Mouse (Mus musculus) hindbrain, embryonic 13.5 days (tissue): ENCODE data around the gene Efemp2. TPM values are rescaled to one million over a fixed set of nuclear protein-coding genes. Genes with fewer than 3 reads are reported as not detected.

Source experiments
- ATAC-seq: fragments of 200-750 bp; cut with Nextera tagmentation; 2 replicates; pipeline ENCODE4 v1.8.0; 2017; ENCODE audit warnings: moderate TSS enrichment; ENCODE audit not compliant: low FRiP score
- H3K27ac ChIP-seq: fragments of 300-500 bp; sonication (generic); 2 replicates; pipeline ENCODE4 v1.5.1; 2015; ENCODE audit warnings: inconsistent platforms, mild to moderate bottlenecking, moderate library complexity
- H3K27me3 ChIP-seq: fragments of 300-500 bp; sonication (generic); 2 replicates; pipeline ENCODE4 v1.6.1; 2015; ENCODE audit warnings: mild to moderate bottlenecking, inconsistent platforms
- H3K36me3 ChIP-seq: fragments of 300-500 bp; sonication (generic); 2 replicates; pipeline ENCODE4 v1.6.1; 2015; ENCODE audit warnings: mild to moderate bottlenecking, inconsistent platforms
- H3K4me1 ChIP-seq: fragments of 300-500 bp; sonication (generic); replicated peaks from 2 replicates; pipeline ENCODE4 v1.6.1; 2015; ENCODE audit warnings: inconsistent platforms
- H3K4me2 ChIP-seq: fragments of 300-500 bp; sonication (generic); 2 replicates; pipeline ENCODE4 v1.6.1; 2015; ENCODE audit warnings: inconsistent platforms, mild to moderate bottlenecking, moderate library complexity
- H3K4me3 ChIP-seq: fragments of 300-500 bp; sonication (generic); 2 replicates; pipeline ENCODE4 v1.5.1; 2015; ENCODE audit warnings: mild to moderate bottlenecking, inconsistent platforms
- H3K9ac ChIP-seq: fragments of 300-500 bp; sonication (generic); 2 replicates; pipeline ENCODE4 v1.6.1; 2015; ENCODE audit warnings: mild to moderate bottlenecking, inconsistent platforms
- H3K9me3 ChIP-seq: fragments of 300-500 bp; sonication (generic); 2 replicates; pipeline ENCODE4 v1.6.1; 2016; ENCODE audit warnings: inconsistent platforms
- WGBS: fragments of 180-500 bp; shearing (Covaris S2); methylation state at CpG from one replicate; pipeline ENCODE4 v1.1.7; 2015; 5-methylcytosine and 5-hydroxymethylcytosine counted together
- polyA plus RNA-seq: library from polyadenylated mRNA; unstranded; fragments of >200 nt; fragmentation: Nextera tagmentation; extraction: Ambion mirVana; gene quantifications from 2 replicates; pipeline ENCODE4 v1.2.1, GENCODE M21; 2015

The Efemp2 gene
- polyA plus RNA-seq, 1 experiment from 2014 or later, result 45.6 TPM

- ATAC-seq, result no peak
Measured at GRCm38 (mm10) chr19:5468374-5468773, 5.4 kb upstream of the Efemp2 start, which contains the start of gene Ctsw. Gene Ctsw, minus strand, starts transcription at chr19:5468507.

GRCm38 (mm10) chr19:5471846-5472245 lies 1.9 kb upstream of the Efemp2 start:
- Histone ChIP-seq H3K27ac (no peak overlapping the region), H3K4me1 (peaks cover 28% of the 10 kb centered on the region), H3K9me3 (no peaks in the 10 kb centered on the region), H3K27me3 (no peaks in the 10 kb centered on the region), H3K4me3 (no peak overlapping the region), H3K4me2 (no peak overlapping the region), H3K36me3 (peaks cover 16% of the 10 kb centered on the region), H3K9ac (no peak overlapping the region)
- WGBS, result 50% methylated on average over 5 of the region's 5 CpGs
- no peak for ATAC-seq

More at GRCm38 (mm10) chr19:5468374-5468773, 5.4 kb upstream of the Efemp2 start, which contains the start of gene Ctsw:
- Histone ChIP-seq H3K4me2 (no peak within 1 kb of the TSS), H3K36me3 (peaks cover 51% of the 10 kb centered on the region), H3K4me1 (peaks cover 23% of the 10 kb centered on the region), H3K9ac (no peak within 1 kb of the TSS; the same call in 1 of the 2 replicates), H3K27ac (no peak within 1 kb of the TSS), H3K4me3 (no peak within 1 kb of the TSS), H3K9me3 (no peaks in the 10 kb centered on the region), H3K27me3 (no peaks in the 10 kb centered on the region)
- WGBS, result 70% methylated on average over 5 of the region's 5 CpGs

- Histone ChIP-seq H3K4me2 (no peak overlapping the region), H3K4me1 (peaks cover 28% of the 10 kb centered on the region), H3K9me3 (no peaks in the 10 kb centered on the region), H3K4me3 (no peak overlapping the region), H3K27me3 (no peaks in the 10 kb centered on the region), H3K27ac (no peak overlapping the region), H3K9ac (no peak overlapping the region), H3K36me3 (peaks cover 11% of the 10 kb centered on the region)
- no peak for ATAC-seq
- 79% methylated on average over 3 of the region's 3 CpGs for WGBS
Measured at GRCm38 (mm10) chr19:5472857-5473256, 897 bp upstream of the Efemp2 start.

GRCm38 (mm10) chr19:5474281-5475068 lies 721 bp downstream of the Efemp2 start:
- Histone ChIP-seq H3K9ac (peak overlapping the region; percentile 86), H3K4me2 (peak overlapping the region; percentile 95), H3K36me3 (peaks cover 19% of the 10 kb centered on the region), H3K27ac (peak overlapping the region; percentile 69), H3K4me1 (peaks cover 28% of the 10 kb centered on the region), H3K4me3 (peak overlapping the region; percentile 58), H3K9me3 (no peaks in the 10 kb centered on the region), H3K27me3 (no peaks in the 10 kb centered on the region)
- under 1% methylated on average over 46 of the region's 68 CpGs for WGBS
- ATAC-seq, result peak; percentile 60

GRCm38 (mm10) chr19:5475069-5475714 lies 1.4 kb downstream of the Efemp2 start:
- no peak for ATAC-seq

GRCm38 (mm10) chr19:5477004-5477667 lies 3.4 kb downstream of the Efemp2 start:
- Histone ChIP-seq H3K36me3 (peaks cover 44% of the 10 kb centered on the region), H3K4me1 (peaks cover 24% of the 10 kb centered on the region), H3K9ac (no peak overlapping the region), H3K9me3 (no peaks in the 10 kb centered on the region), H3K27me3 (no peaks in the 10 kb centered on the region), H3K4me3 (no peak overlapping the region), H3K4me2 (no peak overlapping the region), H3K27ac (no peak overlapping the region)
- 87% methylated on average over 10 of the region's 10 CpGs for WGBS
- no peak for ATAC-seq

More at GRCm38 (mm10) chr19:5475069-5475714, 1.4 kb downstream of the Efemp2 start:
- Histone ChIP-seq H3K4me3 (peak overlapping the region; percentile 58), H3K9me3 (no peaks in the 10 kb centered on the region), H3K27ac (peak overlapping the region; percentile 69), H3K4me1 (peaks cover 28% of the 10 kb centered on the region), H3K36me3 (peaks cover 25% of the 10 kb centered on the region), H3K27me3 (no peaks in the 10 kb centered on the region), H3K9ac (peak overlapping the region; percentile 86), H3K4me2 (peak overlapping the region; percentile 95)
- WGBS, result 22% methylated on average over 13 of the region's 13 CpGs

GRCm38 (mm10) chr19:5477668-5478300 lies 4.0 kb downstream of the Efemp2 start:
- peaks cover 51% of the 10 kb centered on the region for H3K36me3 ChIP-seq
- no peaks in the 10 kb centered on the region for H3K27me3 ChIP-seq
- no peak overlapping the region for H3K4me2 ChIP-seq
- peaks cover 24% of the 10 kb centered on the region for H3K4me1 ChIP-seq
- no peak overlapping the region for H3K4me3 ChIP-seq
- WGBS, result 92% methylated on average over 18 of the region's 18 CpGs
- no peak for ATAC-seq
- no peaks in the 10 kb centered on the region for H3K9me3 ChIP-seq
- no peak overlapping the region for H3K27ac ChIP-seq
- H3K9ac ChIP-seq, result no peak overlapping the region

GRCm38 (mm10) chr19:5480016-5480415 lies 6.3 kb downstream of the Efemp2 start:
- no peak overlapping the region for H3K4me3 ChIP-seq
- no peak overlapping the region for H3K4me2 ChIP-seq
- H3K27me3 ChIP-seq, result no peaks in the 10 kb centered on the region
- WGBS, result 96% methylated on average over 10 of the region's 10 CpGs
- H3K9ac ChIP-seq, result no peak overlapping the region
- peaks cover 11% of the 10 kb centered on the region for H3K4me1 ChIP-seq
- no peak for ATAC-seq
- H3K9me3 ChIP-seq, result no peaks in the 10 kb centered on the region
- peaks cover 73% of the 10 kb centered on the region for H3K36me3 ChIP-seq
- no peak overlapping the region for H3K27ac ChIP-seq

GRCm38 (mm10) chr19:5481398-5481797 lies 7.6 kb downstream of the Efemp2 start:
- Histone ChIP-seq H3K36me3 (peaks cover 87% of the 10 kb centered on the region), H3K27ac (no peak overlapping the region), H3K4me3 (no peak overlapping the region), H3K4me2 (no peak overlapping the region), H3K9me3 (no peaks in the 10 kb centered on the region), H3K27me3 (no peaks in the 10 kb centered on the region), H3K9ac (no peak overlapping the region), H3K4me1 (peaks cover 2% of the 10 kb centered on the region; the same call in 1 of the 2 replicates)
- 90% methylated on average over 10 of the region's 10 CpGs for WGBS
- no peak for ATAC-seq

- H3K27ac ChIP-seq, result no peak overlapping the region
- H3K9ac ChIP-seq, result no peak overlapping the region
- WGBS, result 95% methylated on average over 19 of the region's 19 CpGs
- H3K9me3 ChIP-seq, result no peaks in the 10 kb centered on the region
- H3K36me3 ChIP-seq, result peaks cover 76% of the 10 kb centered on the region
- no peak for ATAC-seq
- peaks cover 21% of the 10 kb centered on the region for H3K4me1 ChIP-seq
- H3K27me3 ChIP-seq, result no peaks in the 10 kb centered on the region
- H3K4me3 ChIP-seq, result no peak overlapping the region
- no peak overlapping the region for H3K4me2 ChIP-seq
Measured at GRCm38 (mm10) chr19:5483386-5484359, 9.9 kb downstream of the Efemp2 start.

GRCm38 (mm10) chr19:5484496-5484895 lies 10.7 kb downstream of the Efemp2 start:
- Histone ChIP-seq H3K9ac (no peak overlapping the region), H3K4me3 (no peak overlapping the region), H3K27me3 (no peaks in the 10 kb centered on the region), H3K9me3 (no peaks in the 10 kb centered on the region), H3K4me1 (peaks cover 29% of the 10 kb centered on the region), H3K4me2 (no peak overlapping the region), H3K27ac (no peak overlapping the region), H3K36me3 (peaks cover 68% of the 10 kb centered on the region)
- ATAC-seq, result no peak
- WGBS, result 91% methylated on average over 5 of the region's 5 CpGs
